10 mouse cellular contexts compared by ENCODE assay signal in genomic region chr14:120912916-120913315, GRCm38 (mm10). TPM values are rescaled to one million over a fixed set of nuclear protein-coding genes. Genes with fewer than 3 reads are reported as not detected.
DNase-seq lines count a peak whose midpoint lies in the region; ATAC-seq lines count a peak whose summit lies in the region.
"Had no signal": no experiment of that assay in that cellular context is flagged by ENCODE, and none has a peak within 500 bp of the region (broad histone marks: within the 10 kb centered on the region; RNA-seq: fewer than 3 reads in every experiment).

No protein-coding gene starts in this region.

- peaks cover 12% of the 10 kb centered on the region for H3K36me3 ChIP-seq in heart, embryonic 13.5 days
- peaks cover 2% of the 10 kb centered on the region for H3K36me3 ChIP-seq in hindbrain, embryonic 13.5 days
- H3K36me3 ChIP-seq in midbrain, embryonic 12.5 days: peaks cover 2% of the 10 kb centered on the region; the same call in 1 of the 2 replicates

- 54% methylated on average over 7 of the region's 7 CpGs for WGBS in heart, embryonic 13.5 days
- 14% methylated on average over 7 of the region's 7 CpGs for WGBS in hindbrain, embryonic 13.5 days
- 10% methylated on average over 7 of the region's 7 CpGs for WGBS in midbrain, embryonic 12.5 days

- no peak for ATAC-seq in heart, embryonic 13.5 days (ENCODE audit: extremely low read depth, insufficient number of reproducible peaks, low FRiP score, low TSS enrichment)
- no peak for ATAC-seq in hindbrain, embryonic 13.5 days (ENCODE audit: low FRiP score)
- ATAC-seq in midbrain, embryonic 12.5 days (ENCODE audit: low FRiP score, low read depth): no peak
- ATAC-seq: CD4-positive, CD25-positive, alpha-beta regulatory T cell, adult 4 months had no signal

- no peak for DNase-seq in heart, postnatal 25 days (ENCODE audit: low spot score)
- peak; percentile 54 for DNase-seq in Muller cell, postnatal 12 days (ENCODE audit: inconsistent ontology term)
- no peak for DNase-seq in left cerebral cortex, postnatal 36 days (ENCODE audit: low spot score in 2 of 2)
- DNase-seq in adrenal gland, adult (ENCODE audit: inconsistent age in 2 of 2, low spot score in 1 of 2): no peak
- DNase-seq in adrenal gland, adult 2 months: no peak
- DNase-seq: cerebellum, adult 2 months had no signal

- peak overlapping the region; percentile 97 for H3K4me2 ChIP-seq in heart, embryonic 13.5 days
- peak overlapping the region; percentile 91 for H3K4me2 ChIP-seq in hindbrain, embryonic 13.5 days
- peak overlapping the region; percentile 73 for H3K4me2 ChIP-seq in midbrain, embryonic 12.5 days (replicated peaks)

- peaks cover 23% of the 10 kb centered on the region for H3K4me1 ChIP-seq in heart, embryonic 13.5 days
- H3K4me1 ChIP-seq in hindbrain, embryonic 13.5 days (replicated peaks): peaks cover 19% of the 10 kb centered on the region
- peaks cover 17% of the 10 kb centered on the region for H3K4me1 ChIP-seq in midbrain, embryonic 12.5 days

- H3K9ac ChIP-seq in heart, embryonic 13.5 days: peak overlapping the region; percentile 94
- peak overlapping the region; percentile 89; the same call in 1 of the 2 replicates for H3K9ac ChIP-seq in hindbrain, embryonic 13.5 days
- H3K9ac ChIP-seq in midbrain, embryonic 12.5 days (replicated peaks): peak overlapping the region; percentile 28; the same call in 1 of the 2 replicates

- H3K9me3 ChIP-seq in heart, embryonic 13.5 days: no peaks in the 10 kb centered on the region
- H3K9me3 ChIP-seq in hindbrain, embryonic 13.5 days: no peaks in the 10 kb centered on the region
- no peaks in the 10 kb centered on the region for H3K9me3 ChIP-seq in midbrain, embryonic 12.5 days

- intact Hi-C loops in heart, postnatal 25 days (cut with DNase I): loop anchor here (2.0 to 5.0 kb wide), 2 partner anchors 80 to 124 kb away; partner anchors contain the start of gene Farp1
- intact Hi-C loops in left cerebral cortex, postnatal 36 days (cut with DNase I): loop anchor here (5.0 to 10.0 kb wide), 2 partner anchors 81 to 312 kb away; no protein-coding TSS in a partner anchor

- H3K27ac ChIP-seq in heart, embryonic 13.5 days (replicated peaks): no peak overlapping the region
- H3K27ac ChIP-seq in hindbrain, embryonic 13.5 days: no peak overlapping the region
- no peak overlapping the region for H3K27ac ChIP-seq in midbrain, embryonic 12.5 days (replicated peaks)

- H3K4me3 ChIP-seq in heart, embryonic 13.5 days: peak overlapping the region; percentile 91
- H3K4me3 ChIP-seq in hindbrain, embryonic 13.5 days: peak overlapping the region; percentile 14; the same call in 1 of the 2 replicates
- peak overlapping the region; percentile 85 for H3K4me3 ChIP-seq in midbrain, embryonic 12.5 days

- H3K27me3 ChIP-seq in heart, embryonic 13.5 days (replicated peaks): no peaks in the 10 kb centered on the region
- no peaks in the 10 kb centered on the region for H3K27me3 ChIP-seq in hindbrain, embryonic 13.5 days
- H3K27me3 ChIP-seq in midbrain, embryonic 12.5 days: no peaks in the 10 kb centered on the region

RNA-seq across cellular contexts. Expression of gene Ipo5, which starts 1.9 kb away (rescaled TPM):
- polyA plus RNA-seq in heart, embryonic 13.5 days (2015; fragmentation: Nextera tagmentation; extraction: Ambion mirVana): 73.2 and 74.7 TPM in 2 replicates
- total RNA-seq in heart, postnatal 25 days (2021): 100 to 1,000 TPM in 1 of 2 experiments, 10 to 100 TPM in 1; 96.3 to 101 TPM
- polyA plus RNA-seq in hindbrain, embryonic 13.5 days (2015; fragmentation: Nextera tagmentation; extraction: Ambion mirVana): 59.7 and 61.8 TPM in 2 replicates
- polyA plus RNA-seq in midbrain, embryonic 12.5 days (2016; fragmentation: Nextera tagmentation; extraction: Ambion mirVana): 112 and 113 TPM in 2 replicates
- 100 to 1,000 TPM; 107 to 110 TPM for total RNA-seq in left cerebral cortex, postnatal 36 days (2021)
- total RNA-seq in adrenal gland, adult 2 months (2021): 10 to 100 TPM; 70.8 to 73.7 TPM
- 6.3 and 7.7 TPM in 2 replicates for polyA plus RNA-seq in adrenal gland, adult 2 months (2012; rRNA removed)

Comparison
In these comparisons a context has a peak if more than half of its experiments do, and no peak if none do; other contexts are left out.
1. H3K4me3 ChIP-seq: peak in every context shown above with its lines; median percentile 91 in heart, embryonic 13.5 days; 85 in midbrain, embryonic 12.5 days; 14 in hindbrain, embryonic 13.5 days.
2. H3K9ac ChIP-seq: peak in every context shown above with its lines; median percentile 94 in heart, embryonic 13.5 days; 89 in hindbrain, embryonic 13.5 days; 28 in midbrain, embryonic 12.5 days.